Mouse (Mus musculus): ENCODE data around the gene Mipep.

Mipep gene

GRCm38 (mm10) chr14:60863396-60863795, 79.0 kb downstream of the Mipep start:
- DNase-seq (ENCODE audit: low read depth, low spot score) = no peak

DNA sequence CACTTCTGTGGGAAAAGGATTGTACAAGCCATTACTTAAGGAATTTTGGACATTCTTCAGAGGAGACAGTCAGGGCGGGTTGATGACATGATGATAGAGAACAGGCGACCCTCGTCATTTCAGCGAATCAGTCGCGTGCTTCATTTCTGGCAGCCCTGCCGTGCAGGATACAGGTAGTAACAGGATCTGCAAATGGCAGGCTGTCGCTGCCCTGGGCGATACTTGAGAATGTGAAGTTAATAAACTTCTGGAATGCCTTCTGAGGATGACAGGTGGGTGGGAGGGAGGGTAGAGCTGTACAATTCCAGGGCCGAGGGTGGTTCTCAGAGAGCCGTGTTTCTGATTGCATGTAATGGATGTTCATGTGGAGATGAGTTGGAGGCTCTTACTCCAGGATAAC, 82.0 kb downstream of the Mipep start:
- DNase-seq (ENCODE audit: low read depth, low spot score) = no peak

- DNase-seq (ENCODE audit: low read depth, low spot score) = no peak
These were observed 84.0 kb downstream of the Mipep start for GRCm38 (mm10) chr14:60868325-60868724.

DNA sequence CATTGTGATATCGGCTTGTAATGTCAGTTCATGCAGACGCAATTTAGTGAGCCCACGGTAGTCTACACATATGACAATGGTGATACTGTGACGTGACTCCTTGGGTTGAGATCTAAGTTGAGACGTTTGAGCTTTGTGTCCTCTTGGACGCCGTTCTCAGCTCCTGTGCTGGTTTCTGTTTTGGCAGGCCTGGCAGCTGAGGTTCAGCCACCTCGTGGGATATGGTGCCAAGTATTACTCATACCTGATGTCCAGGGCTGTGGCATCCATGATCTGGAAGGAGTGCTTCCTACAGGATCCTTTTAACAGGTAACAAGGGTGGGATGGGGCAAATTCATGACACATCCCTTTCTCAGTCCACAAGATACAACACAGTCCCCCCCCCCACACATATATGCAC, 87.5 kb downstream of the Mipep start:
- no peak for DNase-seq (ENCODE audit: low read depth, low spot score)

DNA sequence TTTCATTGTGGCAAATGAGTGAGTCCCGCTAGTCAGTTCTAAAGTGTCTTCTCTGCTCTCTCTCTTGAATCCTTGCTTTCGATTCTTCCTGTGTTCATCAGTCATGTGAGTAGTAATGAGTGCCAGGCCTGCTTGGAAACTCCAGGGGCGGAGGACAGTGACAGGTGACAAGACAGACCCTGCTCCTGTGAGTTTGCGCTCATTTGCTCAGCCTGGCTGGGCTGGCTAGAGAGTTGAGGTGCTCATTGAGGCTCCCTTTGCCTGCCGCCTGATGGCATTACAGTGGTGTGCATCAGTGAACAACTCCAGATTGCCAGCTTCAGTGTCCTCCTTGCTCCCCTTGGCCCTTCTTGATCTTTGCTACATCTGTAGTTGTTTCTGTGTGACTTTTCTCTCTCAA, 97.7 kb downstream of the Mipep start:
- no peak for DNase-seq (ENCODE audit: low read depth, low spot score)

DNA sequence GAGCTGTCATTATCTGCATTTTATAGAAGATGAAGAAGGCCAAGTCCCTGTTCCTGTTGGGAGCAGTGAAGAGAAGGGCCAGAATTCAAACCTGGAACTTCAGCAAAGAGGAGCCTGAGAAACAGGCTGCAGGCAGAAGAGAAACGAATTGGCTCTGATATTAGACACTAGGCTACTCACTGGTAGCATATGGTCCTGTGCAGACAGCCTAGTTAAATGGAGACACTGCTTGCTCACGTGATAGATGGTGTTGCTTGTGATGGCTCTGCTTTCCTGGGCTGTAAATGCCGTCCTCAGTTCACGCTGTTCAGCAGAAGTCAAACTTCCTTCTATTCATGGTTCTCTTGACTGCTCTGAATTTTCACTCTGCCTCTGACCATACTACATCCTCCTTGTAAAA, 98.3 kb downstream of the Mipep start:
- no peak for DNase-seq (ENCODE audit: low read depth, low spot score)

DNA sequence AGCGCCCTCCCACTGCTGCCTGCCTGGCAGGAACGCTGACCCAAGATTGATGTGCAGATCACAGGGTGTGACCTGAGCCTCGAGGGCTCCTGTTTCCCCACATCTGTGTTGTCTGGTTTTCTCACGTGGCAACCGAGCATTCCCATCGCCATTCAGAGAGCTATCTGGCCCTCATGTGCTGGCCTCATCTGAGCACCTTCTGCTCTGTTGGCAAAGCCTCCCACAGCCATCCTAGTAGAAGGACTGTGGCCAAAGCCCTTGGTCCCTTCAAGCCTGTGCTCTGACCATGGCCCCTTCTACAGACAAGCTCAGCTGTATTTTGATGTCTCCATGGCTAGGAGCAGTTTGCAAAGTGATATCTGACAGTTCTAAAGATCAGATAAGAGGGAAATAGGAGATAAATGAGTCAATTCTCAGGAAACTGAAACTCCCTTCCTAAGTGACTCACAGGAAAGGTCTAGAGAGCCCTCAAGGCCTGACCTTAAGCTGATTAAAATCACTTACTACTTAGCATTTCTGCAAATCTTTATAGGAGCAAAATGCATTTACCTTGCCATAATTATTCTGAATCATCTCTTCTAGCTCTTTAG, 101.1 kb downstream of the Mipep start:
- no peak for DNase-seq (ENCODE audit: low read depth, low spot score)

DNA sequence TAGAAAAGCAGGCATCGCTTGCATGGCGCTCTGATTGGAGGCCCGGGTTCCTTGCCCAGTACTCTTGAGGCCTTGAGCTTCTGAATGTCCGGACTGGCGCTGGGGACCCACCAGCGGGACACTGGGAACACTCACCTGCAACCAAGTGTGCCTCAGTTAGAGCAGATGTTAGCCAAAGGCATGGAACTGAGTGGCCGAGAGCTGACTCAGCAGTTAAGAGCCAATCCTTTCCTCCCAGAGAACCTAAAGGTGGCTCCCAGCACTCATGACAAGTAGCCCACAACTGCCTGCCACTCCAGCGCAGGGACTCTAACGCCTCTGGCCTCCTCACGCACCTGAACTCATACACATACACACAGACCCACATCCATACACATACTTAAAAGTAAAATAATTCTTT, 109.5 kb downstream of the Mipep start:
- DNase-seq (ENCODE audit: low read depth, low spot score) = no peak

GRCm38 (mm10) chr14:60895172-60896000, 111.0 kb downstream of the Mipep start:
- DNase-seq (ENCODE audit: low read depth, low spot score) = no peak

DNA sequence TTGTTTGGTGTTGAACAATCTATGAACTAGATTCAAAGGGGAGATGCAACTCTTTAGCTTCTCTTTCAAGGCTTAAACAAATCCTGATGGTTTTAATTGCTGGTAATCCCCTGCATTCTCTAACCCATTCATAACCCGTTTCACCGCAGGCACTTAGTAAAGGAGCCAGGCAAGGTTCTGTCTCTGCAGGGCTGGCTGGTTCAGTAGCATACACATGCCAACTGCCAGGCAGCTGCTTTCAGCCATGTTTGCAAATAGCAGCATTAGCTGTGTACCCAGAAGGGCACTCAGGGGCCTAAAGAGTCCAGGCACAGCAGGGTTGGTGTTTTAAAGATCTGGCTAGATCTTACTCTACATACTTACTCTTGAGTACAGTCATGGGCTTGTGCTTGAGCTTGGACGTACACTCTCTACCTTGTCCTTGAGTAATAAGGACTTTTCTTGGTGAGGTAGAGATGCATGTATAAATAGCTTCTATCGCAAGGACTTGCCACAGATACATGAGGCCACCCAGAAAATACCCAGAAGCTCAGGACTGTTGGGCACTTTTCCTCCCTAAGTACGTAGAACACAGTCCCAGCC, 113.8 kb downstream of the Mipep start:
- DNase-seq (ENCODE audit: low read depth, low spot score) = no peak

DNA sequence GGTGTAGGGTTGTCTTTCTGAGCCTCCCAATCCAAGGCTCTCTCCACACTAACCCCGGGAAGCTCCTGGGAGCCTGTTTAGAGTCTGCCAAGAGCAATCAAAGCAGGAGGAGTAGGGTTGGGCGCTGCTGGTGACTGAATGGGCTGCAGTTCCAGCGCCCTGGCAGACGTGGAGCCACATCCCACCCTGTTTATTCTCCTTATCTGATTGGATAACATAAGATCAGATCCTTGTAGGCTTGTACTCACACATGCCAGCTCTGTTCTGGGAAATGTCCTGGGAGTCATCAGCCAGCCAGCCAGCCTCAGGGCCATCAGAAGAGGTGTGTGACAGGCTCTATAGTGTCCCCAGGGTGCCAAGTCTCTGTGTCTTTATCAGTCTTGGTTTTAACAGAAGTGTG, 120.1 kb downstream of the Mipep start:
- no peak for DNase-seq (ENCODE audit: low read depth, low spot score)

GRCm38 (mm10) chr14:60906421-60907374, 122.3 kb downstream of the Mipep start:
- no peak for DNase-seq (ENCODE audit: low read depth, low spot score)

DNA sequence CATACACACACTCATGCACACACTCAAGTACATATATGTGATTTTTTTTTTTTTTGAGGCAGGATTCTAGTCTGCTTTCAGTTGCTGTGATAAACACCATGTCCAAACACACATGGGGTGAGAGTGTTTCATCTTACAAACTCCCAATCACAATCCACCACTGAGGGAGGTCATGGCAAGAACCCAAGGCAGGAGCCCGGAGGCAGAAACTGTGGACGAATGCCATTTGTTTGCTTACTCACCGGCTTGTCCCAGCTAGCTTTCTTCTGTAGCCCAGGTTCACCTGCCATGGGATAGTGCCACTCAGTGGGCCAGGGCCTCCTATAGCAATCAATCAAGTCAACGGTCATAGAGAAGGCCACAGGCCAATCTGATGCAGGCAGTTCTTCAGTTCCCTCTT, 125.0 kb downstream of the Mipep start:
- DNase-seq (ENCODE audit: low read depth, low spot score) = no peak

DNA sequence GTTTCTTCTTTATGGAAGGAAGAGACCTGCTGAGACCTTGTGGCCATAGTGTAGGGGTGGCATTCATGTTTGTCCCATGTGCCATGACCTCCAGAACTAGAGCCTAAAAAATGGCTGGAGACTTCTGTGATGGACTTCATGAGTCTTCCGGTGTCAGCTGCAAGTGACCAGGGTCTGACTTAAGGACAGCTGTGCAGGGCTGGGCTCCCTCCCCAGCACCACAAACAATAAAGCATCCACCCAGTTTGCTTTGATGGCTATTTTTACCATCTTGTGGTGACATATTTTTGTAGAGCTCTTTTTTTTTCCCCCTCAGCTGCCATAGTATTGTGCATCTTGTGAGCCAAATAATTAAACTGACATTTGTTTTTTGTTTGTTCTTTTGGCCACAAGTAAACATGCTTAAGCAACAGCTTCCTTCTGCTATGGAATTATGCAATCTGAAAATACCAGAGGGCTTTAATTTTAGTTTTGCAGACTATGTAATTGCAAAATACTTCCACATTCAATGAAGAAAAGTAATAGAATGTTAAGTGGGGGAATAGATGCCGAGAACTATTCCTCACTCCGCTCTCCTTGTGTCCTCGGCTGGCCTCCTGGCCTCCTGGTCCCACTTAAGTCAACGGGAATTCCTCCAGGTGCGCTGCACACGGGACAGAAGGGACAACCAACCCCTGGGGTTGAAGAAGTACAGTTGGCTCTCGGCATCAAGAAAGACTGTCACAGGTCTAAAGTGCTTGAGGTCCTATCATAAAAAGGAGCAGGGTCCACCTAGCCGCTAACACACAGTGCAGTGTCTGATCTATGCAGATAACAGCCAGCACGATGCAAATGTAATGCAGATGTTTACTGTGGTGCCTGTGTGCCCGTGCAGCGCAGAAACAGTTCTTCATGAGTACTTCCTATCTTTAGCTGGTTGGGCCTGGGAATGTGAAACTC, 126.4 kb downstream of the Mipep start:
- DNase-seq (ENCODE audit: low read depth, low spot score) = no peak

DNA sequence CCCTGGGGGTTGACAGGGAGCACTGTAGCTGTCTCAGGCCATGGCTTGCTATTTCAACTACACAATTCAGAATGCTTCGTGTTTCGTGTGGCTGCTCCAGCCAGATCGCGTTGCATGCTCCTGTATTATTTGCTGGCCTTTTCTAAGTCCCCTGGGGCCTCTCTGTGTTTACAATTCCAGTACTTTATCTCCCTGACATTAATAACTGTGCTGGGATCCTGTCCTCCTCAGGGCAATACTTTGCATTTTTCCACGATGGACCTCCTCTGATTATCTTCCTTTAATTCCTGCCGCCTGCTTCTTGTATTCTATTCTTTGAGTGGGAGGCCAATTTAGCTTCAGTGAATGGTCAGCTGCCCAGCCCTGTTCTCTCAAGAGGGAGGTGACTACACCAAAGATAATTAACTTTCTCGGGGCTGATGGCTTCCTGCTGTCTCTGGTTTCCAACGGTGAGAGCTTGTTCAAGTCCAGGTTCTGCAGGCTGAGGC, 128.7 kb downstream of the Mipep start:
- DNase-seq (ENCODE audit: low read depth, low spot score) = no peak

GRCm38 (mm10) chr14:60916661-60917060, 132.3 kb downstream of the Mipep start:
- DNase-seq (ENCODE audit: low read depth, low spot score) = no peak

GRCm38 (mm10) chr14:60926011-60926410, 141.6 kb downstream of the Mipep start:
- no peak for DNase-seq (ENCODE audit: low read depth, low spot score)

DNA sequence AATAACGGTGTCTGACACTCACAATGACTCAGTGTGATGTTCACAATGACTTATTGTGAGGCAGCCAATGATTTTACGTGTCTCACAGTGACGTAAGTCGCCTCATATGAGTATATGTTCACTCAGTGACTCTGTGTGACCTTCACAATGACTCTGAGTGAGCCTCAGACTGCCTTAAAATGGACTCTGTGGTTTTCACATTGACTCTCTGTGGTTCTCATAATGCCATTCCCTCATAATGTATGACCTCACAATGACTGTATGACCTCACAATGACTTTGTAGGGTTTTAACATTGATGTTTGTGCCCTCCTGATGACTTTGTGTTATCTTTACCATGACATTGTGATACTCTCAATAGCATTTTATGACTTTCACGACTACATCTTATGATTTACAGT, 151.3 kb downstream of the Mipep start:
- no peak for DNase-seq (ENCODE audit: low read depth, low spot score)

- DNase-seq (ENCODE audit: low read depth, low spot score) = no peak
These were observed 153.2 kb downstream of the Mipep start for GRCm38 (mm10) chr14:60937481-60938039.

All from c-Kit-negative CD71-positive TER-119-positive erythroid progenitor cells, embryonic 14.5 days (primary cell).